Mouse (Mus musculus) right cerebral cortex, postnatal 4 days (tissue): ENCODE results near the gene Fam83e.
A peak's percentile ranks its signal among the peaks of the same experiment; 100 is the strongest.

Experiments
- DNase-seq: peaks from one replicate; pipeline ENCODE4 v3.0.0-alpha.2; 2022

The Fam83e gene

GRCm38 (mm10) chr7:45702316-45702715, 18.7 kb upstream of the Fam83e start:
- DNase-seq, result no peak

- no peak for DNase-seq
These were observed 18.0 kb upstream of the Fam83e start for GRCm38 (mm10) chr7:45702809-45703520.

GRCm38 (mm10) chr7:45703521-45704033, 17.4 kb upstream of the Fam83e start:
- DNase-seq, result no peak

GRCm38 (mm10) chr7:45704046-45704559, 16.9 kb upstream of the Fam83e start:
- DNase-seq, result peak; percentile 66

GRCm38 (mm10) chr7:45704730-45705442, 16.1 kb upstream of the Fam83e start, which contains the start of gene Dbp:
Gene Dbp (plus strand): TSS chr7:45705088.
- peak; percentile 92 for DNase-seq

- DNase-seq, result no peak
These were observed 15.6 kb upstream of the Fam83e start for GRCm38 (mm10) chr7:45705443-45705864.

- DNase-seq, result peak; percentile 68
These were observed 15.1 kb upstream of the Fam83e start for GRCm38 (mm10) chr7:45705873-45706281.

GRCm38 (mm10) chr7:45706721-45707241, 14.2 kb upstream of the Fam83e start:
- peak; percentile 85 for DNase-seq

- DNase-seq, result peak; percentile 92
These were observed 13.5 kb upstream of the Fam83e start for GRCm38 (mm10) chr7:45707375-45707967.

- DNase-seq, result no peak
These were observed 12.7 kb upstream of the Fam83e start for GRCm38 (mm10) chr7:45708221-45708761.

- no peak for DNase-seq
These were observed 12.0 kb upstream of the Fam83e start for GRCm38 (mm10) chr7:45709036-45709435.

GRCm38 (mm10) chr7:45709677-45710355, 11.2 kb upstream of the Fam83e start:
- DNase-seq, result no peak

GRCm38 (mm10) chr7:45710477-45711191, 10.4 kb upstream of the Fam83e start:
- no peak for DNase-seq

- no peak for DNase-seq
These were observed 9.5 kb upstream of the Fam83e start for GRCm38 (mm10) chr7:45711316-45712021.

GRCm38 (mm10) chr7:45712022-45712757, 8.8 kb upstream of the Fam83e start:
- no peak for DNase-seq

- no peak for DNase-seq
These were observed 7.6 kb upstream of the Fam83e start for GRCm38 (mm10) chr7:45713396-45713795.

GRCm38 (mm10) chr7:45713881-45714520, 7.0 kb upstream of the Fam83e start:
- no peak for DNase-seq

- DNase-seq, result no peak
These were observed 6.4 kb upstream of the Fam83e start for GRCm38 (mm10) chr7:45714630-45715089.

- peak; percentile 99 for DNase-seq
These were observed 5.8 kb upstream of the Fam83e start, which contains the start of gene Rpl18 for GRCm38 (mm10) chr7:45715090-45715708. Gene Rpl18 (plus strand): TSS chr7:45715457.
